Mouse (Mus musculus): ENCODE measurements around the gene Fam83g. TPM values are rescaled to one million over a fixed set of nuclear protein-coding genes. Genes with fewer than 3 reads are reported as not detected.
"Not testable (repeated sequence)": the region's sequence is repeated elsewhere in the genome, so short reads cannot be mapped to it uniquely, and the experiment has no call there.

Gene Fam83g
- 0.58 and 0.93 TPM in 2 replicates for polyA plus RNA-seq (2014; fragmentation: Nextera tagmentation; extraction: Ambion mirVana)

GRCm38 (mm10) chr11:61683907-61684731, at the start of gene Fam83g:
Fam83g (plus strand) TSS chr11:61684091.
- ATAC-seq (ENCODE audit: insufficient number of reproducible peaks, insufficient read depth, low FRiP score, low read depth), result peak; percentile 42
- H3K9me3 ChIP-seq (ENCODE audit: control insufficient read depth, low read length), result no peaks in the 10 kb centered on the region
- H3K4me3 ChIP-seq (ENCODE audit: control insufficient read depth in 1 of 2, insufficient read depth in 1 of 2, low read depth in 1 of 2, low read length in 2 of 2), result peak within 1 kb of the TSS; percentile 42
- peak within 1 kb of the TSS; percentile 78 for H3K4me2 ChIP-seq (ENCODE audit: low read length)
- no peak within 1 kb of the TSS for H3K27ac ChIP-seq (replicated peaks in 1 of 2; ENCODE audit: control insufficient read depth in 1 of 2, insufficient read depth in 1 of 2, low read depth in 2 of 2, low read length in 2 of 2)
- WGBS, result 3% methylated on average over 75 of the region's 76 CpGs
- peak within 1 kb of the TSS; percentile 52; the same call in 1 of the 2 replicates for H3K9ac ChIP-seq (ENCODE audit: low read length)
- peaks cover 16% of the 10 kb centered on the region for H3K27me3 ChIP-seq (ENCODE audit: control insufficient read depth, insufficient read depth, low read length)
- H3K36me3 ChIP-seq (ENCODE audit: control insufficient read depth, insufficient read depth, low read length), result no peaks in the 10 kb centered on the region
- H3K4me1 ChIP-seq (ENCODE audit: control insufficient read depth in 2 of 2, insufficient read depth in 2 of 2, low read length in 2 of 2), result peaks cover 34 to 49% of the 10 kb centered on the region in 2 experiments

- not testable (repeated sequence) for ATAC-seq (ENCODE audit: insufficient number of reproducible peaks, insufficient read depth, low FRiP score, low read depth); H3K4me1 ChIP-seq (ENCODE audit: control insufficient read depth in 2 of 2, insufficient read depth in 2 of 2, low read length in 2 of 2); H3K36me3 ChIP-seq (ENCODE audit: control insufficient read depth, insufficient read depth, low read length); H3K27ac ChIP-seq (replicated peaks in 1 of 2; ENCODE audit: control insufficient read depth in 1 of 2, insufficient read depth in 1 of 2, low read depth in 2 of 2, low read length in 2 of 2); H3K4me3 ChIP-seq (ENCODE audit: control insufficient read depth in 1 of 2, insufficient read depth in 1 of 2, low read depth in 1 of 2, low read length in 2 of 2); H3K4me2 ChIP-seq (ENCODE audit: low read length); H3K9ac ChIP-seq (ENCODE audit: low read length); H3K9me3 ChIP-seq (ENCODE audit: control insufficient read depth, low read length); H3K27me3 ChIP-seq (ENCODE audit: control insufficient read depth, insufficient read depth, low read length)
- WGBS, result 82% methylated on average over 3 of the region's 4 CpGs
Measured at GRCm38 (mm10) chr11:61636309-61636708, 47.6 kb upstream of the Fam83g start.

- Histone ChIP-seq H3K4me2 (ENCODE audit: low read length) (no peak overlapping the region), H3K27ac (replicated peaks in 1 of 2; ENCODE audit: control insufficient read depth in 1 of 2, insufficient read depth in 1 of 2, low read depth in 2 of 2, low read length in 2 of 2) (no peak overlapping the region), H3K36me3 (ENCODE audit: control insufficient read depth, insufficient read depth, low read length) (no peaks in the 10 kb centered on the region), H3K4me3 (ENCODE audit: control insufficient read depth in 1 of 2, insufficient read depth in 1 of 2, low read depth in 1 of 2, low read length in 2 of 2) (no peak overlapping the region), H3K27me3 (ENCODE audit: control insufficient read depth, insufficient read depth, low read length) (no peaks in the 10 kb centered on the region), H3K9me3 (ENCODE audit: control insufficient read depth, low read length) (no peaks in the 10 kb centered on the region), H3K9ac (ENCODE audit: low read length) (no peak overlapping the region), H3K4me1 (ENCODE audit: control insufficient read depth in 2 of 2, insufficient read depth in 2 of 2, low read length in 2 of 2) (peaks cover 0 to 2% of the 10 kb centered on the region in 2 experiments; a peak in 1 of 4 replicates)
- 52% methylated on average over 1 of the region's 1 CpGs for WGBS
- no peak for ATAC-seq (ENCODE audit: insufficient number of reproducible peaks, insufficient read depth, low FRiP score, low read depth)
Measured at GRCm38 (mm10) chr11:61637413-61637812, 46.5 kb upstream of the Fam83g start.

- Histone ChIP-seq H3K4me1 (ENCODE audit: control insufficient read depth in 2 of 2, insufficient read depth in 2 of 2, low read length in 2 of 2) (peaks cover 0 to 2% of the 10 kb centered on the region in 2 experiments; a peak in 1 of 4 replicates), H3K4me3 (ENCODE audit: control insufficient read depth in 1 of 2, insufficient read depth in 1 of 2, low read depth in 1 of 2, low read length in 2 of 2) (no peak overlapping the region), H3K9me3 (ENCODE audit: control insufficient read depth, low read length) (no peaks in the 10 kb centered on the region), H3K9ac (ENCODE audit: low read length) (no peak overlapping the region), H3K27ac (replicated peaks in 1 of 2; ENCODE audit: control insufficient read depth in 1 of 2, insufficient read depth in 1 of 2, low read depth in 2 of 2, low read length in 2 of 2) (no peak overlapping the region), H3K27me3 (ENCODE audit: control insufficient read depth, insufficient read depth, low read length) (no peaks in the 10 kb centered on the region), H3K36me3 (ENCODE audit: control insufficient read depth, insufficient read depth, low read length) (no peaks in the 10 kb centered on the region), H3K4me2 (ENCODE audit: low read length) (no peak overlapping the region)
- ATAC-seq (ENCODE audit: insufficient number of reproducible peaks, insufficient read depth, low FRiP score, low read depth), result no peak
- WGBS, result 83% methylated on average over 3 of the region's 3 CpGs
Measured at GRCm38 (mm10) chr11:61637856-61638255, 46.0 kb upstream of the Fam83g start.

GRCm38 (mm10) chr11:61638764-61639536, 44.9 kb upstream of the Fam83g start:
- no peak for ATAC-seq (ENCODE audit: insufficient number of reproducible peaks, insufficient read depth, low FRiP score, low read depth)
- no peak overlapping the region for H3K27ac ChIP-seq (replicated peaks in 1 of 2; ENCODE audit: control insufficient read depth in 1 of 2, insufficient read depth in 1 of 2, low read depth in 2 of 2, low read length in 2 of 2)
- H3K4me2 ChIP-seq (ENCODE audit: low read length), result no peak overlapping the region
- H3K9me3 ChIP-seq (ENCODE audit: control insufficient read depth, low read length), result no peaks in the 10 kb centered on the region
- H3K4me1 ChIP-seq (ENCODE audit: control insufficient read depth in 2 of 2, insufficient read depth in 2 of 2, low read length in 2 of 2), result peaks cover 0 to 2% of the 10 kb centered on the region in 2 experiments; a peak in 2 of 4 replicates
- H3K36me3 ChIP-seq (ENCODE audit: control insufficient read depth, insufficient read depth, low read length), result no peaks in the 10 kb centered on the region
- no peak overlapping the region for H3K9ac ChIP-seq (ENCODE audit: low read length)
- WGBS, result 63% methylated on average over 12 of the region's 12 CpGs
- H3K4me3 ChIP-seq (ENCODE audit: control insufficient read depth in 1 of 2, insufficient read depth in 1 of 2, low read depth in 1 of 2, low read length in 2 of 2), result no peak overlapping the region
- H3K27me3 ChIP-seq (ENCODE audit: control insufficient read depth, insufficient read depth, low read length), result no peaks in the 10 kb centered on the region

DNA sequence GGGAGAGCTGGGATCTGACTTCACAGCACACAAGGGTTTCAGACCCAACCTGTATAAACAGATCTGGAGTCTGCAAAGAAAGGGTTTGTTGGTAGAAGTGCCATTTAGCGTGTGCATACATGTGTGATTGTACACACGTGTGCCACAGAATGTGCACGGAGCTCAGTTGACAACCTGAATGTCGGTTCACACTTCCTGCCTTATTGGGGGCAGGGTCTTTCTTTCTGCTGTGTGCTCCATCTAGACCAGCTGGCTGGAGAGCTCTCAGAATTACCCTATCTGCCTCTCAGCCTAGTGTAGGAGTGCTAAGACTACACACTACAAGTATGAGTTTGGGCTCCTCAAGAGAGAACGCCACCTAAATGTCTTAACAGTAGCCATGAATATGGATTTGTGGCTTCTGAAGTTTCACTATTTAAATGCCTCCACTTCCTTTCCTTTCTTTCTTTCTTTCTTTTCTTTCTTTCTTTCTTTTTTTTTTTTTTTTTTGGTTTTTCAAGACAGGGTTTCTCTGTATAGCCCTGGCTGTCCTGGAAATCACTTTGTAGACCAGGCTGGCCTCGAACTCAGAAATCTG, 44.2 kb upstream of the Fam83g start:
- ATAC-seq (ENCODE audit: insufficient number of reproducible peaks, insufficient read depth, low FRiP score, low read depth), result no peak
- Histone ChIP-seq H3K27ac (replicated peaks in 1 of 2; ENCODE audit: control insufficient read depth in 1 of 2, insufficient read depth in 1 of 2, low read depth in 2 of 2, low read length in 2 of 2) (no peak overlapping the region), H3K4me3 (ENCODE audit: control insufficient read depth in 1 of 2, insufficient read depth in 1 of 2, low read depth in 1 of 2, low read length in 2 of 2) (no peak overlapping the region), H3K9me3 (ENCODE audit: control insufficient read depth, low read length) (no peaks in the 10 kb centered on the region), H3K27me3 (ENCODE audit: control insufficient read depth, insufficient read depth, low read length) (no peaks in the 10 kb centered on the region), H3K36me3 (ENCODE audit: control insufficient read depth, insufficient read depth, low read length) (no peaks in the 10 kb centered on the region), H3K9ac (ENCODE audit: low read length) (no peak overlapping the region), H3K4me2 (ENCODE audit: low read length) (no peak overlapping the region), H3K4me1 (ENCODE audit: control insufficient read depth in 2 of 2, insufficient read depth in 2 of 2, low read length in 2 of 2) (peaks cover 7% of the 10 kb centered on the region in 2 experiments; a peak in 3 of 4 replicates)
- 81% methylated on average over 6 of the region's 6 CpGs for WGBS

DNA sequence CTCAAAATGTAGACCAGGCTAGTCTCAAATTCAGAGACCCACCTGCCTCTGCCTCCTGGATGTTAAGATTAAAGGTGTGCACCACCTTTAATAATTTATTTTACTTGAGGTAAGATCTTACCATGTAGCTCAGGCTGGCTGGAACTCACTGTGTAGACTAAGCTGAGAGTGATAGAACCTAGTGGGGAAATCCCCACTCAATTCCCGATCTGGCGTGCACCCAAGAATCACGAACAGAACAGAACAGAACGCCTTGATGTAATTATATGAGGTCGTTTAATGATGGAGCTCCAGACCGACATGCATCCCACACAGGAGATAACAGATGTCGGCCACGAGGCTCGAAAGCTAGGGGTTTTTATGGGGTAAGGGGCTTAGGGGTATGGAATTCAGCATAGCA, 43.3 kb upstream of the Fam83g start:
- H3K4me1 ChIP-seq (ENCODE audit: control insufficient read depth in 2 of 2, insufficient read depth in 2 of 2, low read length in 2 of 2), result peaks cover 9 to 11% of the 10 kb centered on the region in 2 experiments; a peak in 3 of 4 replicates
- H3K27ac ChIP-seq (replicated peaks in 1 of 2; ENCODE audit: control insufficient read depth in 1 of 2, insufficient read depth in 1 of 2, low read depth in 2 of 2, low read length in 2 of 2); H3K9ac ChIP-seq (ENCODE audit: low read length); ATAC-seq (ENCODE audit: insufficient number of reproducible peaks, insufficient read depth, low FRiP score, low read depth); H3K27me3 ChIP-seq (ENCODE audit: control insufficient read depth, insufficient read depth, low read length); H3K4me2 ChIP-seq (ENCODE audit: low read length); H3K9me3 ChIP-seq (ENCODE audit: control insufficient read depth, low read length); H3K4me3 ChIP-seq (ENCODE audit: control insufficient read depth in 1 of 2, insufficient read depth in 1 of 2, low read depth in 1 of 2, low read length in 2 of 2); H3K36me3 ChIP-seq (ENCODE audit: control insufficient read depth, insufficient read depth, low read length): not testable (repeated sequence)
- 49% methylated on average over 9 of the region's 9 CpGs for WGBS
